Mouse (Mus musculus) liver, adult 2 months (tissue): Measurements from ENCODE around the gene Arhgef1.

Experiments
- CTCF ChIP-seq: fragments of 200-500 bp; IDR thresholded peaks from 2 replicates; pipeline ENCODE4 v1.5.1; 2011; ENCODE audit warnings: low read depth, low read length, control low read depth
- POLR2A ChIP-seq: fragments of 200-500 bp; IDR thresholded peaks from 2 replicates; pipeline ENCODE4 v1.6.1; 2011; ENCODE audit warnings: low read length, control low read depth; ENCODE audit not compliant: insufficient read depth; ENCODE audit errors: extremely low read depth

- TF ChIP-seq CTCF (no peak), POLR2A (no peak)
These were observed 4.8 kb upstream of the Arhgef1 start for GRCm38 (mm10) chr7:24897959-24898358.
